Mouse (Mus musculus) midbrain, embryonic 13.5 days (tissue): Measurements from ENCODE around the gene Smap1. TPM values are rescaled to one million over a fixed set of nuclear protein-coding genes. Genes with fewer than 3 reads are reported as not detected.
"Not testable (repeated sequence)": the region's sequence is repeated elsewhere in the genome, so short reads cannot be mapped to it uniquely, and the experiment has no call there.

Experiments
- ATAC-seq: fragments of 200-750 bp; cut with Nextera tagmentation; 2 replicates; pipeline ENCODE4 v1.8.0; 2017; ENCODE audit warnings: mild to moderate bottlenecking, moderate TSS enrichment, moderate library complexity
- H3K27ac ChIP-seq: fragments of 300-500 bp; sonication (generic); 2 replicates; pipeline ENCODE4 v1.5.1; 2015; ENCODE audit warnings: inconsistent platforms, mild to moderate bottlenecking, moderate library complexity
- H3K27me3 ChIP-seq: fragments of 300-500 bp; sonication (generic); 2 replicates; pipeline ENCODE4 v1.6.1; 2015; ENCODE audit warnings: mild to moderate bottlenecking, inconsistent platforms
- H3K36me3 ChIP-seq: fragments of 300-500 bp; sonication (generic); 2 replicates; pipeline ENCODE4 v1.6.1; 2015; ENCODE audit warnings: mild to moderate bottlenecking, inconsistent platforms
- H3K4me1 ChIP-seq: fragments of 300-500 bp; sonication (generic); replicated peaks from 2 replicates; pipeline ENCODE4 v1.6.1; 2015; ENCODE audit warnings: inconsistent platforms
- H3K4me2 ChIP-seq: fragments of 300-500 bp; sonication (generic); replicated peaks from 2 replicates; pipeline ENCODE4 v1.6.1; 2015; ENCODE audit warnings: moderate library complexity, mild to moderate bottlenecking, inconsistent platforms
- H3K4me3 ChIP-seq: fragments of 300-500 bp; sonication (generic); replicated peaks from 2 replicates; pipeline ENCODE4 v1.5.1; 2015; ENCODE audit warnings: mild to moderate bottlenecking, inconsistent platforms
- H3K9ac ChIP-seq: fragments of 300-500 bp; sonication (generic); replicated peaks from 2 replicates; pipeline ENCODE4 v1.6.1; 2015; ENCODE audit warnings: mild to moderate bottlenecking, inconsistent platforms
- H3K9me3 ChIP-seq: fragments of 300-500 bp; sonication (generic); 2 replicates; pipeline ENCODE4 v1.6.1; 2016; ENCODE audit warnings: mild to moderate bottlenecking, inconsistent platforms
- WGBS: fragments of 180-500 bp; shearing (Covaris S2); methylation state at CpG from one replicate; pipeline ENCODE4 v1.1.7; 2015; 5-methylcytosine and 5-hydroxymethylcytosine counted together
- polyA plus RNA-seq: library from polyadenylated mRNA; unstranded; fragments of >200 nt; fragmentation: Nextera tagmentation; extraction: Ambion mirVana; gene quantifications from 2 replicates; pipeline ENCODE4 v1.2.1, GENCODE M21; 2015

The Smap1 gene
- 56.5 and 74.2 TPM in 2 replicates for polyA plus RNA-seq

- peak within 1 kb of the TSS; percentile 92 for H3K9ac ChIP-seq
- H3K27ac ChIP-seq, result peak within 1 kb of the TSS; percentile 96
- H3K4me1 ChIP-seq, result peaks cover 25% of the 10 kb centered on the region
- peak; percentile 93 for ATAC-seq
- peak within 1 kb of the TSS; percentile 78 for H3K4me2 ChIP-seq
- H3K9me3 ChIP-seq, result peaks cover 9% of the 10 kb centered on the region; the same call in 1 of the 2 replicates
- peak within 1 kb of the TSS; percentile 95 for H3K4me3 ChIP-seq
- no peaks in the 10 kb centered on the region for H3K36me3 ChIP-seq
- WGBS, result under 1% methylated on average over 82 of the region's 113 CpGs
- H3K27me3 ChIP-seq, result no peaks in the 10 kb centered on the region
Measured at GRCm38 (mm10) chr1:23921711-23922529, at the start of gene Smap1. TSS of gene Smap1 (minus strand) at chr1:23922317.

DNA sequence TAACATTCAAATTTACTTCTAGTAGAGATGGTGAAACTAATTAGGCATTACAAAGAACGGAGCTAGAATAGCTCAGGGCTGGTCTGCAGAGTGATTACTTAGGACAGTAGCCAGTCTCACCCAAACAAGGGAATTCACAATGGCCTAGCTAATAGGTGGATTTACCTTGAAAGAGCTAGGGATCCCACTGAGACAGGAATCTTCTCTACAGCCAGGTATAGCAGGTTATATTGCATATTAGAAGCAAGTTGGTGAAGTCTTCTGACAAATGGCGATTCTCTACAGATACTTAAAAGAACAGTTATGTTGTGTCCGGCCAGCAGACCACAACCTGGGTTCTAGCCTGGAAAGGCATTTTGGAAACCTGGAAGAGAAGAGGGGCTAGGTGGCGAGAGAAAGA, 49.0 kb upstream of the Smap1 start:
- not testable (repeated sequence) for H3K4me2 ChIP-seq, ATAC-seq, H3K9ac ChIP-seq, H3K27me3 ChIP-seq, H3K36me3 ChIP-seq, H3K9me3 ChIP-seq, H3K4me1 ChIP-seq, H3K27ac ChIP-seq, H3K4me3 ChIP-seq
- WGBS, result 89% methylated on average over 4 of the region's 4 CpGs

- Histone ChIP-seq H3K9me3 (no peaks in the 10 kb centered on the region), H3K4me2 (no peak overlapping the region), H3K9ac (no peak overlapping the region), H3K27me3 (no peaks in the 10 kb centered on the region), H3K36me3 (no peaks in the 10 kb centered on the region), H3K27ac (no peak overlapping the region), H3K4me3 (no peak overlapping the region), H3K4me1 (no peaks in the 10 kb centered on the region)
- 85% methylated on average over 9 of the region's 9 CpGs for WGBS
- ATAC-seq, result no peak
Measured at GRCm38 (mm10) chr1:23968027-23968725, 46.1 kb upstream of the Smap1 start.

DNA sequence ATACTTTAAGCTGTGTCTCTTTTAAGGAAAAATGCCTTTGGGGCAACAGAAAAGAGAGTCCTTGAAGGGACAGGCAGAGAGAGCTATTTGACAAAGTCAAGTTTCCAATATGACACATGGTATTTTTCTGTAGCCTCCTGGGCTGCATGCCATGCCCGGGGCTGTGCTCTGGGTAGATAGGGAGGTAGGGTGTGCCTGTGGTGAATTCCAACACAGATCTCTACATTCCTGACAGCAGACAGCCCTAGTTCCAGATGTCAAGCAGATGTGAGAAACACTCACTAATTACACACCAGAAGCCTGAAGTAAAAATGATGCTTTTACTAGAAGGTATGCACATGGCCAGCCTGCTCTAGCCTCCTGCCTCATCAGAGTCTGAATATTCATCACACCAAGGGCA, 44.1 kb upstream of the Smap1 start:
- H3K36me3 ChIP-seq, result no peaks in the 10 kb centered on the region
- ATAC-seq, result no peak
- 95% methylated on average over 1 of the region's 1 CpGs for WGBS

DNA sequence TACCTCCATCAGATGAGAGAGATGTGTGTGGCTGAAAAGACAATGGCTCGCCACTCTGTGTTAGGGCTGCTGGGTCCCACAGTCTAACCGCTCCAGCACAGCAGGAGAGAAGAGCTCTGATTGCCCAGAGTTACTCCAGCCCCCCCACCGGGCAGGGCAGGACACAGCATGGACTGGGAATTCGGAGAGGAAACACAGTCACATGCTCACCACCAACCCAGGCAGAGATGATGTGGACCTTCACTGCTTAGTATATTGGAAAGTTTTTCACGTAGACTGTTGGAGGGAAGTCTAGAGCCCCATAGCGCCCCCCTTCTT, 37.3 kb upstream of the Smap1 start:
- Histone ChIP-seq H3K4me1 (peaks cover 8% of the 10 kb centered on the region), H3K4me3 (0 out of 2 replicates have a peak overlapping the region, but pooled peaks have one; percentile 2)
- no peak for ATAC-seq

More for the DNA sequence above, 44.1 kb upstream of the Smap1 start:
- Histone ChIP-seq H3K27ac (no peak overlapping the region), H3K4me2 (no peak overlapping the region), H3K4me3 (no peak overlapping the region), H3K9ac (no peak overlapping the region), H3K4me1 (no peaks in the 10 kb centered on the region), H3K27me3 (no peaks in the 10 kb centered on the region), H3K9me3 (no peaks in the 10 kb centered on the region)

DNA sequence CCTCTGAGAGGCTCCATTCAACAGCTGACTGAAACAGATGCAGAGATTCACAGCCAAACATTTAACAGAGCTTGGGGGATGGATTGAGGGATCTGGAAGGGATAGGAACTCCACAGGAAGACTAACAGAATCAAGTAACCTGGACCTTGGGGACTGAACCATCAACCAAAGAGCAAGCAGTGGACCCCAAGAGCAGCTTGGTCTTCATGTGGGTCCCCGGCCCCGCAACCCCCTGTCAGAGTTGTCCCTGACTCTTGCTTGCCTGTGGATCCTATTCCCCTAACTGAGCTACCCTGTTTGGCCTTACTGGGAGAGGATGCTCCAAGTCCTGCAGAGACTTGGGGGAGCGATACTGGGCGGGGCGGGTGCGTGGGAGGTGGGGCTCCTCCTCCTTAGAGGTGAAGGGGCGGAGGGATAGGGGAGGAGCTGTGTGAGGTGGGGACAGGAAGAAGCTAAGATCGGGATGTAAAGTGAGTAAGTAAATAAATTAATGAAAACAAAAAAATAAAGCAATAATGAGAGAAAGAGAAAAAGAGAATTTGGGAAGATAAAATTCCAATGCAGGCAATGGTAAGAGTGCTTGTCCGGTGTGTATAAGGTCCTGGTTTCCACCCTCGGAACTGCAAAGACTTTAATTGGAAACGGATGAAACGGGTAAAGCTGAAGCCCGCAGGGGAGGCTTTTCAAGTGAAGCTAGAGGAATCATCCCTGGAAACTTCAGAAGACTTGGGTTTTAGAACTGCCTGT, 36.7 kb upstream of the Smap1 start:
- peak overlapping the region; percentile 27 for H3K4me2 ChIP-seq
- no peaks in the 10 kb centered on the region for H3K27me3 ChIP-seq
- no peak overlapping the region for H3K27ac ChIP-seq
- WGBS, result 13% methylated on average over 13 of the region's 13 CpGs
- no peaks in the 10 kb centered on the region for H3K9me3 ChIP-seq
- no peak overlapping the region for H3K9ac ChIP-seq
- peaks cover 8% of the 10 kb centered on the region for H3K4me1 ChIP-seq
- 0 out of 2 replicates have a peak overlapping the region, but pooled peaks have one; percentile 2 for H3K4me3 ChIP-seq
- ATAC-seq, result peak; percentile 30; the same call in 1 of the 2 replicates
- no peaks in the 10 kb centered on the region for H3K36me3 ChIP-seq

More for the DNA sequence above, 37.3 kb upstream of the Smap1 start:
- WGBS, result 14% methylated on average over 6 of the region's 6 CpGs
- H3K4me2 ChIP-seq, result peak overlapping the region; percentile 27
- H3K9me3 ChIP-seq, result no peaks in the 10 kb centered on the region
- no peaks in the 10 kb centered on the region for H3K27me3 ChIP-seq
- no peak overlapping the region for H3K27ac ChIP-seq
- H3K36me3 ChIP-seq, result no peaks in the 10 kb centered on the region
- H3K9ac ChIP-seq, result no peak overlapping the region

DNA sequence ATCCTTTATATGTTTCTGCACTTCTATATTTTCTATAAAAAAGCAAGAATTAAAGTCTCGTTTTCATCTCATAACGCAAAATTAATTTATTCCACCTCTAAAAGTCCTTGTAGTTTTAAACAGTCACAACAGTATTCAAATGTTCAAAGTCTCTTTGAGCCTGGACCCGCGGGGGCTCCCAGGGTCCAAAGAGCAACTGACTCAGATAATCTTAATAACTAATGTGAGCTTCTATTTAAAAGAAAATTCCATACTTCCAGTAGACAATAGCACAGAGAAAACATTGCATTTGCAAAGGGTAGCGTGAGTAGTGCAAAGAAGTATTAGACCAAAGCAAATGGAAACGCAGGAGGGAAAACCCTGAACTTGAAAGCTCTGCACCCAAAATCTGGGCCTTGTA, 36.0 kb upstream of the Smap1 start:
- H3K27ac ChIP-seq, result no peak overlapping the region
- H3K36me3 ChIP-seq, result no peaks in the 10 kb centered on the region
- H3K4me2 ChIP-seq, result no peak overlapping the region
- no peak overlapping the region for H3K9ac ChIP-seq
- 91% methylated on average over 6 of the region's 6 CpGs for WGBS
- no peaks in the 10 kb centered on the region for H3K27me3 ChIP-seq
- ATAC-seq, result no peak
- no peaks in the 10 kb centered on the region for H3K9me3 ChIP-seq
- peaks cover 8% of the 10 kb centered on the region for H3K4me1 ChIP-seq
- no peak overlapping the region for H3K4me3 ChIP-seq

DNA sequence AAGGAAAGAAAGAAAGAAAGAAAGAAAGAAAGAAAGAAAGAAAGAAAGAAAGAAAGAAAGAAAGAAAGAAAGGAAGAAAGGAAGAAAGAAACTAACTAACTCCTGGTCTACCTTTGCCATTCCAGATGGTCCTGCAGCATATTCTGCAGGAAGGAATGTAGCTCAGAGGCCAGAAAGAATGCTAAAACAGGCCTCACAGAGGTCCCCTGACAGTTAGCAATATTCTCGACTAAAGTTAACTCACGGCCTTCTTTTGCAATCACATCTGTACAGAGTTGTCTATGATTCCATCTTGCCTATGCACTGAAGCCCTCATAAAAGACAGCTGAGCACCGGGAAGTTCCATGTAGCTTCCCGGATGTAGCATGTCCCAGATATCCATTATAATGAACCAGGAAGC, 33.4 kb upstream of the Smap1 start:
- no peak overlapping the region for H3K4me3 ChIP-seq
- peaks cover 8% of the 10 kb centered on the region for H3K4me1 ChIP-seq
- no peaks in the 10 kb centered on the region for H3K9me3 ChIP-seq
- no peak for ATAC-seq
- H3K36me3 ChIP-seq, result no peaks in the 10 kb centered on the region
- 96% methylated on average over 4 of the region's 4 CpGs for WGBS
- no peaks in the 10 kb centered on the region for H3K27me3 ChIP-seq
- H3K27ac ChIP-seq, result no peak overlapping the region
- H3K4me2 ChIP-seq, result no peak overlapping the region
- H3K9ac ChIP-seq, result no peak overlapping the region

- H3K36me3 ChIP-seq, result no peaks in the 10 kb centered on the region
- no peaks in the 10 kb centered on the region for H3K27me3 ChIP-seq
- no peak overlapping the region for H3K4me2 ChIP-seq
- no peak overlapping the region for H3K4me3 ChIP-seq
- 85% methylated on average over 13 of the region's 13 CpGs for WGBS
- no peaks in the 10 kb centered on the region for H3K9me3 ChIP-seq
- peaks cover 4% of the 10 kb centered on the region for H3K4me1 ChIP-seq
- no peak overlapping the region for H3K27ac ChIP-seq
- no peak overlapping the region for H3K9ac ChIP-seq
- ATAC-seq, result no peak
Measured at GRCm38 (mm10) chr1:23953921-23954320, 31.8 kb upstream of the Smap1 start.

DNA sequence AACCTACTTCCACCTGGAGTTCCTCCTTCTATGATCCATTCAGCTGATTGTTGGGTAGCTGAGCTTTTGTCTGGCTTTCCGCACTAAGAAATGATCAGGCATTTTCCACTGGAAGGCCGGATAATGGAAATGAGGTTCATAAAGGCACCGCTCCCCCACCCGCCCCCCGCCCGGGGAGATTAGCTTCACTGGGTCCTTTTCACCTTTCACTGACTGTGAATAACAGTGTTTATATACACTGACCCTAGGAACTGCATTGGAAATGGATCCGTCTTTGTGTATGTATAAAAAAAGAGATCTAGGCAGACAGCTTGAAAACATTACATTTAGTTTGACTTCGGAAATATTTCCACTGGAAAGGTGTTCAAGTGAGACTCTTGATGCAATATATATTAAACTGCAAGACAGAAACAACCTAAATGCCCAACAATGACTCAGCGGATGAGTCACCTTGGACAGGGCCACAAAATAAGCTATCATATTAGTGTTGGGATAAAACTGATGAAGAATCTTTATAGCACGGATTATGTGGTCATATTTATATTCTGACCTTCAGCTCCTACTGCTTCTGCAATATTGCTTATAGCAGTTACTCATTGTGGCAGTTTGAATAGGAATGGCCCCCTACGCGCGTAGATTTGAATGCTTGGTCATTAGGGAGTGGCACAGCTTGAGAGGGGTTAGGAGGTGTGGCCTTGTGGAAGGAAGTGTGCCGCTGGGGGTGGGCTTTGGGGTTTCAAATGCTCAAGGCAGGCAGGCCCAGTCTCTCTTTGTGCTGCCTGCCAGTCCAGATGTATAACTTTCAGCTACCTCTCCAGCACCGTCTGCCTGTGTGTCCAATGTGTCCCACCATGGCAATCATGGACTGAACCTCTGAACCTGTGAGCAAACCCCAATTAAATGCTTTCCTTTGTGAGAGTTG, 26.9 kb upstream of the Smap1 start:
- 47% methylated on average over 15 of the region's 15 CpGs for WGBS
- peak overlapping the region; percentile 22 for H3K4me2 ChIP-seq
- H3K27me3 ChIP-seq, result no peaks in the 10 kb centered on the region
- H3K9ac ChIP-seq, result 0 out of 2 replicates have a peak overlapping the region, but pooled peaks have one; percentile 5
- H3K4me1 ChIP-seq, result peaks cover 9% of the 10 kb centered on the region
- H3K4me3 ChIP-seq, result no peak overlapping the region
- no peaks in the 10 kb centered on the region for H3K36me3 ChIP-seq
- H3K27ac ChIP-seq, result no peak overlapping the region
- H3K9me3 ChIP-seq, result no peaks in the 10 kb centered on the region
- ATAC-seq, result peak; percentile 45

DNA sequence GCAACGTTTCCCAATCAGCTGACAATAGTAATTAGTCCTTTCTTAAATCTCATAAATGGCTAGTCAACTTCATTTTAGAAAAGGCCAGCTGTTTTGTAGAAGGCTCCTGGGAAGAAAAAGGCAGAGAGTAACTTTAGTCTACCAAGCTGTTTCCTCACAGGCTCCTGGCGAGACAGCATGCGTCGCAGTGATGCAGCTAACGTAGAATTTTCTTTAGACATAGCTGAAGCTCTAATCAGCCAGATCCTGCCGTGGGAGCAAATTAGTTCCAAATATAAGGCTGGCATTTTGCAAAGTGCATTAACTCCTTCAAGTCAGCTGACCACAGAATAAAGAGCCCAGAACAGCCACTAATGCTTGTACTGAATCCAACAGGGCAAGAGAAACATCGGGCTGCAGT, 26.2 kb upstream of the Smap1 start:
- ATAC-seq, result no peak
- WGBS, result 36% methylated on average over 7 of the region's 7 CpGs
- H3K9ac ChIP-seq, result 0 out of 2 replicates have a peak overlapping the region, but pooled peaks have one; percentile 5
- no peaks in the 10 kb centered on the region for H3K27me3 ChIP-seq
- no peak overlapping the region for H3K4me3 ChIP-seq
- H3K36me3 ChIP-seq, result no peaks in the 10 kb centered on the region
- no peaks in the 10 kb centered on the region for H3K9me3 ChIP-seq
- H3K4me2 ChIP-seq, result peak overlapping the region; percentile 22
- H3K4me1 ChIP-seq, result peaks cover 9% of the 10 kb centered on the region
- H3K27ac ChIP-seq, result no peak overlapping the region
